Mouse (Mus musculus) intestine, embryonic 14.5 days (tissue): Measurements from ENCODE around the gene Qsox2. TPM values are rescaled to one million over a fixed set of nuclear protein-coding genes. Genes with fewer than 3 reads are reported as not detected.

Experiments
- ATAC-seq: fragments of 200-750 bp; cut with Nextera tagmentation; replicated peaks from 2 replicates; pipeline ENCODE4 v1.8.0; 2017; ENCODE audit warnings: low read depth, moderate number of reproducible peaks, moderate TSS enrichment, moderate library complexity; ENCODE audit not compliant: low FRiP score, low TSS enrichment
- DNase-seq: peaks from one replicate; pipeline ENCODE4 v3.0.0-alpha.2; 2018; ENCODE audit warnings: low spot score
- H3K27ac ChIP-seq: fragments of 300-500 bp; sonication (generic); 2 replicates; pipeline ENCODE4 v1.5.1; 2014; ENCODE audit warnings: low read depth, mild to moderate bottlenecking, control low read depth
- H3K27me3 ChIP-seq: fragments of 300-500 bp; sonication (generic); replicated peaks from 2 replicates; pipeline ENCODE4 v1.6.1; 2014; ENCODE audit warnings: low read length, control low read depth; ENCODE audit not compliant: control insufficient read depth, insufficient read depth
- H3K36me3 ChIP-seq: fragments of 300-500 bp; sonication (generic); 2 replicates; pipeline ENCODE4 v1.6.1; 2014; ENCODE audit warnings: low read length, control low read depth; ENCODE audit not compliant: control insufficient read depth, insufficient read depth
- H3K4me1 ChIP-seq: fragments of 300-500 bp; sonication (generic); replicated peaks from 2 replicates; pipeline ENCODE4 v1.6.1; 2014; ENCODE audit warnings: low read length, control low read depth, mixed read lengths; ENCODE audit not compliant: control insufficient read depth, insufficient read depth
- H3K4me2 ChIP-seq: fragments of 300-500 bp; sonication (generic); 2 replicates; pipeline ENCODE4 v1.6.1; 2014; ENCODE audit warnings: low read length
- H3K4me3 ChIP-seq: fragments of 300-500 bp; sonication (generic); 2 replicates; pipeline ENCODE4 v1.5.1; 2014; ENCODE audit warnings: low read depth, low read length, control low read depth, mixed read lengths
- H3K9ac ChIP-seq: fragments of 300-500 bp; sonication (generic); 2 replicates; pipeline ENCODE4 v1.6.1; 2014; ENCODE audit warnings: mild to moderate bottlenecking, low read length
- H3K9me3 ChIP-seq: fragments of 300-500 bp; sonication (generic); 2 replicates; pipeline ENCODE4 v1.6.1; 2016; ENCODE audit warnings: low read length, control low read depth; ENCODE audit not compliant: control insufficient read depth
- WGBS: fragments of 180-500 bp; shearing (Covaris S2); extraction: QIAGEN DNeasy Blood & Tissue Kit; methylation state at CpG from one replicate; pipeline ENCODE4 v1.1.7; 2014; 5-methylcytosine and 5-hydroxymethylcytosine counted together
- polyA plus RNA-seq: library from polyadenylated mRNA; unstranded; fragments of >200 nt; fragmentation: Nextera tagmentation; extraction: Ambion mirVana; gene quantifications from 2 replicates; pipeline ENCODE4 v1.2.1, GENCODE M21; 2014

Qsox2 gene
- polyA plus RNA-seq, 1 experiment from 2014 or later = 23.4 TPM

DNA sequence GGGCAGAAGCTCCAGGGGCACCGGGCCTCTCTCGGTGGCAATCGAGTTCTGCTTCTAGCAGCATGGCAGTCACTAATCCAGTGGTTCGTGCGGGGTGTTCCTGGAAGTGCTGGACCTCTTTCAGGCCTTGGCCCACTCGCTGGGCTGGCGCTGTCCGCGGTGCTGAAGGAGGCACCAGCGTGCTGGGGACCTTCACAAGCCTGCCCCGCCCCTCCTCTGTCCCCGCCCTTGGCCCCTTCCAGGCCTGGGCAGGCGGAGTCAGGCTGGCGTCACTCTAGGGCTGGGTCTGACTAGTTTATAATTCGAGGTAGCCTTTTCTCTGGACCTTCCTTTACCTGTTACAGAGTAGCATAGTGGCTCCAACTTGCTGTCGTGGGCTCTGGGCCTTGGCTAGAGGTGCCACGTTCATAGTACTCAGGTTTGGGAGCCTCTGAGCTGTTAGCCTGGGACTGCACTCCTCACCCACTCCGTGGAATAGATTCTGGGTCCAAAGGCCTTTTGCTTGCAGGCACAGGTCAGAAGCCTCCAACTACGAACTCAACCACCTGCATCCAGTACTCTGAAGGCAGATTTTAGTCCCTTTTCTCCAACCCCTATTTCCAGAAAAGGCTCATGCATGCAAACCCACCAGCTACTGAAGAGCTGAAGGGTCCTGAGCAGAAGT is 29.1 kb downstream of the Qsox2 start, which contains the start of gene Lhx3:
Lhx3 (minus strand) TSS at position 164 of the 664 bp plus-strand sequence.
- ATAC-seq = peak; percentile 93
- Histone ChIP-seq H3K4me2 (no peak within 1 kb of the TSS), H3K9ac (no peak within 1 kb of the TSS), H3K36me3 (peaks cover 33% of the 10 kb centered on the region), H3K27ac (no peak within 1 kb of the TSS), H3K4me3 (no peak within 1 kb of the TSS), H3K4me1 (no peaks in the 10 kb centered on the region), H3K27me3 (peaks cover 48% of the 10 kb centered on the region), H3K9me3 (no peaks in the 10 kb centered on the region)
- DNase-seq = peak; percentile 97
- WGBS = 6% methylated on average over 19 of the region's 19 CpGs

GRCm38 (mm10) chr2:26207559-26207958 is 29.8 kb downstream of the Qsox2 start:
- H3K4me2 ChIP-seq = no peak overlapping the region
- no peak overlapping the region for H3K4me3 ChIP-seq
- ATAC-seq (no peak), DNase-seq (no peak)
- WGBS = 13% methylated on average over 9 of the region's 9 CpGs
- peaks cover 26% of the 10 kb centered on the region for H3K36me3 ChIP-seq
- peaks cover 55% of the 10 kb centered on the region for H3K27me3 ChIP-seq
- H3K4me1 ChIP-seq = no peaks in the 10 kb centered on the region
- H3K9me3 ChIP-seq = no peaks in the 10 kb centered on the region
- H3K9ac ChIP-seq = no peak overlapping the region
- no peak overlapping the region for H3K27ac ChIP-seq

DNA sequence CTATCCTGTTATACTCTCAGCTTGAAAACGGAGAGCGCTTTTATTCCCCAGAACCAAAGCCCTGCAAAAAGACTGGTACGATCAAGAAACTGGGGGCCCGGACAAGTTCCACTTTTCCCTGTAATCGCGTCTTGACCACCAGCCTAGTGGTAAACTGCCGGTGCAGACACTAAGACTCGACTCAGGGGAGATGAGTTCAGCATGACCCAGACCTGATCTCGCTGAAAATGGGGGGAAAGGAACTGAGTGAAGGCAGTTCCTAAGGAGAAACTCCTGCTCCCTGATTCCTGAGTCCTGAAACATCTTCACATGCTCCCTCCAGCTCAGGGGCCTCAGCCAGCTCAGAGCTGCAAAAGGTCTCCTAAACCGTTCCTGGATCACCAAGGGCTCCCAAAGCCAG is 31.6 kb downstream of the Qsox2 start:
- 17% methylated on average over 10 of the region's 10 CpGs for WGBS
- ATAC-seq = no peak
- Histone ChIP-seq H3K27ac (no peak overlapping the region), H3K9me3 (no peaks in the 10 kb centered on the region), H3K4me2 (no peak overlapping the region), H3K27me3 (peaks cover 73% of the 10 kb centered on the region), H3K4me3 (no peak overlapping the region), H3K9ac (no peak overlapping the region), H3K36me3 (peaks cover 8% of the 10 kb centered on the region), H3K4me1 (no peaks in the 10 kb centered on the region)
- DNase-seq = no peak

- no peak overlapping the region for H3K27ac ChIP-seq
- ATAC-seq (no peak), DNase-seq (peak; percentile 81)
- H3K4me3 ChIP-seq = no peak overlapping the region
- H3K9ac ChIP-seq = no peak overlapping the region
- no peaks in the 10 kb centered on the region for H3K9me3 ChIP-seq
- 3% methylated on average over 16 of the region's 16 CpGs for WGBS
- H3K4me2 ChIP-seq = no peak overlapping the region
- peaks cover 79% of the 10 kb centered on the region for H3K27me3 ChIP-seq
- H3K4me1 ChIP-seq = no peaks in the 10 kb centered on the region
- peaks cover 2% of the 10 kb centered on the region for H3K36me3 ChIP-seq
These were observed 32.2 kb downstream of the Qsox2 start for GRCm38 (mm10) chr2:26205126-26205525.

GRCm38 (mm10) chr2:26202849-26203475 is 34.4 kb downstream of the Qsox2 start:
- no peak overlapping the region for H3K9ac ChIP-seq
- H3K9me3 ChIP-seq = no peaks in the 10 kb centered on the region
- no peak for DNase-seq
- no peak overlapping the region for H3K27ac ChIP-seq
- H3K27me3 ChIP-seq = peaks cover 100% of the 10 kb centered on the region
- H3K36me3 ChIP-seq = no peaks in the 10 kb centered on the region
- 2% methylated on average over 36 of the region's 36 CpGs for WGBS
- H3K4me3 ChIP-seq = no peak overlapping the region
- H3K4me2 ChIP-seq = no peak overlapping the region
- ATAC-seq = no peak
- H3K4me1 ChIP-seq = no peaks in the 10 kb centered on the region; the same call in 1 of the 2 replicates

DNA sequence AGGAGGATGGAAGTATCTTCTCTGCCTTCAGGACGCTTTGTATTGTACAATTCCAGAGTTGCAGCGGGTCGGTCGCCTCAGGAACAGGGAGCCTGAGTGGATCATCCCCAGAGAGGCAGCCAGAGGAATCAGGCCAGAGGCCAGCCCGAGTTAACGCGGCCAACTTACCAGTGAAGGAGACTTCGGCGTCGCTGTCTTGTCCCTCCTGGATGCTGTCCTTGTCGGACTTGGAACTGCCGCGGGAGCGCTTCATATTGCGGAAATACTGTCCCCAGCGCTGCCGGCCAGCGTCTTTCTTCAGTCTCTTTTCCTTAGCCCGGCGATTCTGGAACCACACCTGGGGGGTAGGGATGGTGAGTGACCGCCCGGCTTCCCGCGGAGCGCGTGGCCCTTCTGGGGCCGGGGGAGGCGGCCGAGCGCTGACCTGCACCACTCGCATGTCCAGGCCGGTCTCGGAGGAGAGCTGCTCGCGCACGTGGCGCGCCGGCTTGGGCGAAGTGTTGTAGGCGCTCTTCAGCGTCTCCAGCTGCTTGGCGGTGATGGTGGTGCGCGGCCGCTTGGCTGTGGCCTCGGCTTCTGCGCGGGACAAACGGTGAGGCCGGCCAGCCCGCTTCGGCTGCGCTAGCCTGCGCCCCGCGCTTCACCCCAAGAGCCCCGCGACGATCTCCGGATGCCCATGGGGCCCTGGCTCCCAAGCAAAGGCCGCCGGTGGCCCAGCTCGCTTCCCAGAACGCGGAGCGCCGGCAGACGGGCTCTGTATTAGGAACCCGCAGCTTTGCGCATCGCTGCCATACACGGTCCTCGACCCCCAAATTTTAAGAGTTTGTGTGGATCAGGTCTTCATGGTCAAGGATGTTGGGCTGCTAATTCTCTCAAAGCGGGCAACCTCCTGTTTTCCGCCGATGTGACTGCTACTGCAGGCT is 35.1 kb downstream of the Qsox2 start:
- no peaks in the 10 kb centered on the region for H3K9me3 ChIP-seq
- WGBS = under 1% methylated on average over 77 of the region's 77 CpGs
- H3K27ac ChIP-seq = no peak overlapping the region
- no peak for ATAC-seq
- no peaks in the 10 kb centered on the region; the same call in 1 of the 2 replicates for H3K4me1 ChIP-seq
- H3K36me3 ChIP-seq = no peaks in the 10 kb centered on the region
- no peak overlapping the region for H3K9ac ChIP-seq
- H3K27me3 ChIP-seq = peaks cover 100% of the 10 kb centered on the region
- peak overlapping the region; percentile 3; the same call in 1 of the 2 replicates for H3K4me3 ChIP-seq
- H3K4me2 ChIP-seq = no peak overlapping the region
- DNase-seq = no peak

DNA sequence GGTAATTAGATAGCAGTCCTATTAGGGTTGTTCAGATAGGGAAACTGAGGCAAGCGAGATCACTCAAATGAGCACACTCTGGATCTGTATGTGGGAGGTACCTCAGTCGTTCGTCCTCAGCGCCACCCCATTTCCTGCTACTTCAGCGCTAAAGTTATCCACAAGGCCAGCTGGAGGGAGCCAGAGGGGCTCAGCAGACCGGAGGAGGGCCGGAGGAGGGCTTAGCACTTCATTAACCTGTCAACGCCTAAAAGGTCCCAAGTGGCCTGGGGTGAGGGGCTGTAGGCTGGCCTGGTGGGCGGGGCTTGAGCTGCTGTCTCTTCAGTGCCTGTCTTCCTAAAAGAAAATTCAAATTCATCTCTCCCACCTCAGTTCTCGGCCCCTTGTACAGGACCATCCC is 38.8 kb downstream of the Qsox2 start:
- Histone ChIP-seq H3K4me1 (no peaks in the 10 kb centered on the region; the same call in 1 of the 2 replicates), H3K9me3 (no peaks in the 10 kb centered on the region), H3K36me3 (no peaks in the 10 kb centered on the region), H3K4me3 (no peak overlapping the region), H3K27ac (no peak overlapping the region), H3K9ac (no peak overlapping the region), H3K4me2 (no peak overlapping the region), H3K27me3 (peaks cover 96% of the 10 kb centered on the region)
- ATAC-seq (no peak), DNase-seq (no peak)
- under 1% methylated on average over 10 of the region's 10 CpGs for WGBS

DNA sequence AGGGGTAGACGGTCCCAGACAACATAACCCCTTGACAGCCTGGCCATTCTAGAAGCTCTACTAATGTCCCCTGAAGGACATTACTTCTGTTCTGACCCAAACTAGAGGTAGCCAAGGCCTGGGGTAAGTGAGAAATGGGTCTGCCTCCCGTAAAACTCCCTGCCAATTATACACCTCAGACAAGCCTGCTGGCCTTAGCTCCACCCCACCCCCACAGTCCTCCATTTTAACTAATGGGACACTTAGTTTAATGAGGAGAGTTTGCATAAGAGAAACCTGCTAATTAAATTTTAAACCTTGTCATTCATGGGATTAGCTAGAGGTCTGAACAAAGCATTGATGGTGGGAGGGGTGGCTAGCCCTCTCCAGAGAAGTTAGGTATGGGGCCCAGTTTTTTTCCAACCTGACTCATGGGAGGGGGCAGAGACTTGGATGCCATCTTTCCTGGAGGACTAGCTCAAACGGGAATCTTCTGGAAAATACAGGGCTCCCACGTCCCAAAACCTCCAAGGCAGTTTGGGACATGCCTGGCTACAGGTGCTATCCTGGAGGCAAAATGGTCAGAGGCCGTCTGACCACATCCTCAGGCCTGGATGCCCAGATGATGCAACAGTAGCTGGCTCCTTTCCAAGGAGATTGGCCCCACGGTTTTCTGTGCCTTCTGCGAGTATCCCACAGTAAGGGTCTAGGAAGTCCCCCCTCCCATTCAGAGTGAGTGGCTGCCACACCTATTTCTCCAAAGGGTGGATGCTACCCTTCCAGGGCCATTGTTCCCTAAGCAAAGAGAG is 42.6 kb downstream of the Qsox2 start:
- 37% methylated on average over 7 of the region's 7 CpGs for whole genome bisulfite sequencing
- Histone ChIP-seq H3K36me3 (no peaks in the 10 kb centered on the region), H3K27me3 (peaks cover 82% of the 10 kb centered on the region), H3K27ac (no peak overlapping the region), H3K4me2 (no peak overlapping the region), H3K9ac (no peak overlapping the region), H3K9me3 (no peaks in the 10 kb centered on the region), H3K4me3 (no peak overlapping the region), H3K4me1 (no peaks in the 10 kb centered on the region; the same call in 1 of the 2 replicates)
- no peak for DNase-seq
- no peak for ATAC-seq
